Mouse (Mus musculus) liver, adult 2 months (tissue): ENCODE results near the gene Polh. TPM values are rescaled to one million over a fixed set of nuclear protein-coding genes. Genes with fewer than 3 reads are reported as not detected.

Experiments
- DNase-seq: peaks from one replicate; pipeline ENCODE4 v3.0.0-alpha.2; 2011; ENCODE audit warnings: low read depth, low spot score; ENCODE audit errors: extremely low read depth
- H3K27ac ChIP-seq: fragments of 200-500 bp; replicated peaks from 2 replicates; pipeline ENCODE4 v1.5.1; 2012; ENCODE audit warnings: low read depth, mild to moderate bottlenecking, control low read depth, inconsistent platforms, low read length; ENCODE audit not compliant: insufficient read depth
- H3K27me3 ChIP-seq: fragments of 200-500 bp; 2 replicates; pipeline ENCODE4 v1.6.1; 2012; ENCODE audit warnings: mild to moderate bottlenecking, moderate library complexity, low read length, inconsistent platforms; ENCODE audit not compliant: control insufficient read depth, insufficient read depth
- H3K36me3 ChIP-seq: fragments of 200-500 bp; 2 replicates; pipeline ENCODE4 v1.6.1; 2012; ENCODE audit warnings: low read length, inconsistent platforms; ENCODE audit not compliant: control insufficient read depth, insufficient read depth
- H3K4me1 ChIP-seq: fragments of 200-500 bp; 2 replicates; pipeline ENCODE4 v1.6.1; 2011; ENCODE audit warnings: low read length; ENCODE audit not compliant: control insufficient read depth, insufficient read depth
- H3K4me3 ChIP-seq: fragments of 200-500 bp; 2 replicates; pipeline ENCODE4 v1.5.1; 2011; ENCODE audit warnings: low read depth, mild to moderate bottlenecking, control low read depth, low read length, moderate library complexity; ENCODE audit not compliant: insufficient read depth
- H3K79me2 ChIP-seq: fragments of 200-500 bp; 2 replicates; pipeline ENCODE4 v1.6.1; 2012; ENCODE audit warnings: inconsistent platforms, mild to moderate bottlenecking, low read length, moderate library complexity; ENCODE audit not compliant: control insufficient read depth, insufficient read depth
- H3K9ac ChIP-seq: fragments of 200-500 bp; 2 replicates; pipeline ENCODE4 v1.6.1; 2012; ENCODE audit warnings: low read depth, mild to moderate bottlenecking, control low read depth, inconsistent platforms, low read length
- CTCF ChIP-seq: fragments of 200-500 bp; IDR thresholded peaks from 2 replicates; pipeline ENCODE4 v1.5.1; 2011; ENCODE audit warnings: low read depth, low read length, control low read depth
- POLR2A ChIP-seq: fragments of 200-500 bp; IDR thresholded peaks from 2 replicates; pipeline ENCODE4 v1.6.1; 2011; ENCODE audit warnings: low read length, control low read depth; ENCODE audit not compliant: insufficient read depth; ENCODE audit errors: extremely low read depth
- WGBS: fragments of 180-500 bp; shearing (Covaris S2); methylation state at CpG from one replicate; pipeline ENCODE4 v1.1.7; 2018; 5-methylcytosine and 5-hydroxymethylcytosine counted together
- polyA plus RNA-seq: library from polyadenylated mRNA; depleted of rRNA; stranded (reverse); fragments of >200 nt; gene quantifications from 2 replicates; pipeline ENCODE4 v1.2.3, GENCODE M21; 2012; rRNA removed
- total RNA-seq: library from RNA; depleted of rRNA; stranded (reverse); fragments of >200 nt; gene quantifications from 2 replicates; pipeline ENCODE4 v1.2.3, GENCODE M21; 2014; rRNA removed

Gene Polh
- total RNA-seq, result 4.3 and 5.3 TPM in 2 replicates
- 2.1 and 2.4 TPM in 2 replicates for polyA plus RNA-seq

DNA sequence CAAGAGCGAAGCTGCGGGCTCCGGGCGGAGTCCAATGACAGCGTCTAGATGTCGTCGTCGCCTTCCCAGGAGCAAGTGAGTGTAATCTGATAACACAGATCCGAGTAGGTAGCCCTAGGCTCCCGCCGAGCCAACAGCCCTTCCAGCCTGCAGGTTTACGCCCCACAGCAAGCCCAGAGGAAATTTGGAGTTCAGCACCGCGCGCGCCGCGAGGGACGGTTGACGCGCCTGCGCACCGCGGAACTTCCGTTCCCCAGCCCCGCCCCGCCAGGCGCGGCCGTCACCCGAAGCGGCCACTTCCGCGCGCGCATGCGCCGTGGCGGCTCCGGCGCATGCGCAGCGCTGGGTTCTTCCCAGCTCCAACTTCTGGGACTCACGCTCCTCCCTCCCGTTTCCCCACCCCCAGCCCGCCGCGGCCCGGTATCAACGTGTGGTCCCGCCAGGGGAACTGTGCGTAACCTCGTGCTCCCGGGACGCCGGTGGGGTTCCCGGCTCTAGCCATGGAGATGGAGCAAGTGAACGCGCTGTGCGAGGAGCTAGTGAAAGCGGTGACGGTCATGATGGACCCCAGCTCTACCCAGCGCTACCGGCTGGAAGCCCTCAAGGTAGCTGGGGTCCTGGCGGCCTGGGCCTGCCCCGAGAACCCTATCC lies at the start of gene Polh, which contains the start of gene Xpo5:
Polh (minus strand) TSS at position 225 of the 651 bp plus-strand sequence.
Xpo5 (plus strand) TSS at position 362 of the 651 bp plus-strand sequence.
- H3K4me3 ChIP-seq, result peak within 1 kb of the TSS; percentile 94
- TF ChIP-seq CTCF (0 out of 2 replicates have a peak, but pooled peaks have one; percentile 3), POLR2A (0 out of 2 replicates have a peak, but pooled peaks have one; percentile 33)
- peak; percentile 74 for DNase-seq
- H3K27ac ChIP-seq, result peak within 1 kb of the TSS; percentile 45
- WGBS, result under 1% methylated on average over 66 of the region's 66 CpGs
- peaks cover 16% of the 10 kb centered on the region; the same call in 1 of the 2 replicates for H3K79me2 ChIP-seq
- H3K27me3 ChIP-seq, result no peaks in the 10 kb centered on the region
- peaks cover 6% of the 10 kb centered on the region for H3K4me1 ChIP-seq
- peak within 1 kb of the TSS; percentile 89 for H3K9ac ChIP-seq
- H3K36me3 ChIP-seq, result peaks cover 24% of the 10 kb centered on the region

DNA sequence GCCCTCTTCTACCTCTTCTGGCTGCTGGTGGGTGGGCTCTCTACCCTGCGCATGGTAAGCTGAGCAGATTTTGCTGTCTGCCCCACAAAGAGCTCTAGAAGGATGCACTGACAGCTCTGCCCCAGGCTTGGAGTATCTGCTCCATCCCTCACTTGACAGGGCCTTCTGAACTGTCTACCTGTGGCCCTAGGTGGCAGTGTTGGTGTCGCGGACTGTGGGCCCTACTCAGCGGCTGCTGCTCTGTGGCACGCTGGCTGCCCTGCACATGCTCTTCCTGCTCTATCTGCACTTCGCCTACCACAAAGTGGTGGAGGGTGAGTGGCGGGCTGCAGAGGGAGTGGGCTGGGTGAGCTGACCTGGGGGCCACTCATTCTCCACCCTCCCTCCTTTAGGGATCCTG lies 48.7 kb upstream of the Polh start:
- WGBS, result 84% methylated on average over 7 of the region's 7 CpGs
- H3K9ac ChIP-seq, result no peak overlapping the region
- no peak for DNase-seq
- peaks cover 15% of the 10 kb centered on the region for H3K4me1 ChIP-seq
- H3K27ac ChIP-seq, result no peak overlapping the region
- no peak overlapping the region for H3K4me3 ChIP-seq
- H3K79me2 ChIP-seq, result peaks cover 7% of the 10 kb centered on the region; the same call in 1 of the 2 replicates
- peaks cover 2% of the 10 kb centered on the region; the same call in 1 of the 2 replicates for H3K36me3 ChIP-seq
- no peaks in the 10 kb centered on the region; the same call in 1 of the 2 replicates for H3K27me3 ChIP-seq
- TF ChIP-seq CTCF, result peak; percentile 35
- TF ChIP-seq POLR2A, result no peak

- peaks cover 13% of the 10 kb centered on the region for H3K4me1 ChIP-seq
- H3K27me3 ChIP-seq, result no peaks in the 10 kb centered on the region
- H3K27ac ChIP-seq, result peak overlapping the region; percentile 68
- peak overlapping the region; percentile 90 for H3K4me3 ChIP-seq
- H3K9ac ChIP-seq, result peak overlapping the region; percentile 92
- WGBS, result under 1% methylated on average over 37 of the region's 37 CpGs
- DNase-seq, result no peak
- TF ChIP-seq CTCF (no peak), POLR2A (no peak)
- peaks cover 4% of the 10 kb centered on the region; the same call in 1 of the 2 replicates for H3K36me3 ChIP-seq
- peaks cover 7% of the 10 kb centered on the region; the same call in 1 of the 2 replicates for H3K79me2 ChIP-seq
Observed at GRCm38 (mm10) chr17:46248189-46248522, 45.7 kb upstream of the Polh start.

DNA sequence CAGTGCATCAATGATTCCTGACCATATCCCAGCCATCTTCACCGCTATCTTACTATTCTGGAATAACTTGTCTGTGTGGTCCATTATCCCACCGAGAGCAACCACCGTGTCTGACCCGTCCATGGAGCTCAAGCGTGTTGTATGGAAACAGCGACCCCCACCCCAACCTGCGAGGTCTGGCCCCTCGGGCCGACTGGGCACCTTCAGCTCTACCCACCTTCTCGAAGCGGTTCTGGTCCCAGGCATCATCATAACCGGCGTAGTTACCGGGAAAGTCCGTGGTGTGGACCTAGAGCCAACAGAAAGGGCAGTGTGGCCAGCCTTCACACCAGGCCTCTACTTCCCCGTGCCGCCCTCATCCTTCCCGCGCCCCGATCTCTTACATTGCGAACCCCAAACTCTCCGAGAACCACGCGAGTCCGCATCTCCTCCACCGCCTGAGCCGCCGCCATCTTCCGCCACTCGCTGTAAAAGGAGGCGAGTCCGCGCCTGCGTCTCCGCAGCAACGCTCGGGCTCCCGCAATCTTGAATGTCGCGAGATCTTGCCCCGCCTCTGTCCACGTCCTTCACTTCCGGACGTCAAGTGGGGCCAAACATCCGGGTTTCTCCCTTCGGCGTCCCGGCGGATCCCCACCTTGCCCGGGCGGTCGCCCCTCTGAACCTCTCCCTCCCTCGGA lies 45.2 kb upstream of the Polh start, which contains the start of the genes Polr1c and Yipf3:
Polr1c (minus strand) TSS at position 543 of the 677 bp plus-strand sequence.
Yipf3 (plus strand) TSS at position 569 of the 677 bp plus-strand sequence.
- DNase-seq, result peak; percentile 84
- Histone ChIP-seq H3K27me3 (no peaks in the 10 kb centered on the region), H3K4me3 (peak within 1 kb of the TSS; percentile 90), H3K27ac (peak within 1 kb of the TSS; percentile 68), H3K4me1 (peaks cover 13% of the 10 kb centered on the region), H3K9ac (peak within 1 kb of the TSS; percentile 92), H3K36me3 (peaks cover 4% of the 10 kb centered on the region; the same call in 1 of the 2 replicates), H3K79me2 (peaks cover 7% of the 10 kb centered on the region; the same call in 1 of the 2 replicates)
- TF ChIP-seq CTCF (no peak), POLR2A (peak; percentile 77; the same call in 1 of the 2 replicates)
- WGBS, result under 1% methylated on average over 53 of the region's 53 CpGs

GRCm38 (mm10) chr17:46244579-46244978 lies 42.1 kb upstream of the Polh start:
- 27% methylated on average over 10 of the region's 10 CpGs for WGBS
- peak; percentile 68 for DNase-seq

More at GRCm38 (mm10) chr17:46244579-46244978, 42.1 kb upstream of the Polh start:
- Histone ChIP-seq H3K79me2 (peaks cover 7% of the 10 kb centered on the region; the same call in 1 of the 2 replicates), H3K36me3 (peaks cover 14% of the 10 kb centered on the region; the same call in 1 of the 2 replicates), H3K4me1 (peaks cover 13% of the 10 kb centered on the region), H3K27me3 (no peaks in the 10 kb centered on the region), H3K4me3 (no peak overlapping the region), H3K9ac (no peak overlapping the region), H3K27ac (no peak overlapping the region)
- no peak for TF ChIP-seq CTCF
- TF ChIP-seq POLR2A, result no peak
